Mouse (Mus musculus) common myeloid progenitor, adult 5-6 weeks (primary cell): ENCODE measurements around the gene Spink2. TPM values are rescaled to one million over a fixed set of nuclear protein-coding genes. Genes with fewer than 3 reads are reported as not detected.

Experiments used
- ATAC-seq: replicated peaks from 2 replicates; pipeline ENCODE4 v1.8.0; 2016; ENCODE audit warnings: low read depth, mild to moderate bottlenecking, moderate TSS enrichment, inconsistent platforms; ENCODE audit not compliant: poor library complexity, severe bottlenecking
- total RNA-seq: library from RNA; stranded (forward); fragments of 200-1000, 187-1606 nt; gene quantifications from 2 replicates; pipeline ENCODE4 v1.2.3, GENCODE M21; 2017

Spink2 gene
- total RNA-seq, 1 experiment from 2014 or later: not detected

DNA sequence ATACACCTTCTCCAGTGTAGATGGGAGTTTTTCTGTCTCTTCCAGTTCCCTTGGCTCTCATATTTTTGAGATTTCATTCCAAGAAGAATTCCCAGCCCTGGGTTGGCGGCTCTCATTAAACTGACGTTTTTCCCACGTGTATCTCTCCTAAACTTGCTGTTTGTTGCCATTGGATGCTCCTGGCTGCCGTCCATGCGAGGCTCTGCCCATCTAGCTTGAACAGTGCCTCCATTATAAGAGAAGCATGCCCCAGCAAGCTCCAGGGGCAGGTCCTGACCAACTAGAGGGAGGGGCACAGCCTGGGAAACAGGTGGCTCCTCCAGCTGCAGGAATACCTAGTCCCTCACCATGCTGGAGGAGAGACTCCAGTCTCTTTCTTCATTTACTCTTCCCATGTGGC, 54.3 kb downstream of the Spink2 start:
- no peak for ATAC-seq

- no peak for ATAC-seq
These were observed 55.7 kb downstream of the Spink2 start for GRCm38 (mm10) chr5:77155526-77155925.

Other genes with a start within 250 kb of the Spink2 start
- 119 and 157 TPM in 2 replicates for gene Srp72, start 236.8 kb downstream of the Spink2 start, total RNA-seq
- not detected in 2 replicates for gene Arl9, start 207.4 kb downstream of the Spink2 start, total RNA-seq
- 0.23 TPM in 1 of 2 replicates, not detected in the other for gene Thegl, start 195.4 kb downstream of the Spink2 start, total RNA-seq
- 1.2 TPM in 1 of 2 replicates, not detected in the other for gene Hopx, start 96.3 kb downstream of the Spink2 start, total RNA-seq
- 49.7 and 61.6 TPM in 2 replicates for gene Rest, start 54.0 kb upstream of the Spink2 start, total RNA-seq
- 20.3 and 40.9 TPM in 2 replicates for gene Noa1, start 98.6 kb upstream of the Spink2 start, total RNA-seq
- 160 and 171 TPM in 2 replicates for gene Polr2b, start 98.7 kb upstream of the Spink2 start, total RNA-seq
- gene Igfbp7, start 196.6 kb upstream of the Spink2 start, total RNA-seq: 1.8 and 2.7 TPM in 2 replicates